Mouse (Mus musculus): ENCODE data around the gene Thbs3.
"Not testable (repeated sequence)": the region's sequence is repeated elsewhere in the genome, so short reads cannot be mapped to it uniquely, and the experiment has no call there.

The Thbs3 gene

GRCm38 (mm10) chr3:89195979-89196877 lies 18.8 kb upstream of the Thbs3 start:
- DNase-seq (ENCODE audit: low spot score): peak; percentile 63

- DNase-seq (ENCODE audit: low spot score): no peak
Observed at GRCm38 (mm10) chr3:89199839-89200238, 15.1 kb upstream of the Thbs3 start.

- DNase-seq (ENCODE audit: low spot score): peak; percentile 72
Observed at GRCm38 (mm10) chr3:89202253-89203141, 12.5 kb upstream of the Thbs3 start, which contains the start of gene Gba. Gene Gba, plus strand, starts transcription at chr3:89202928.

GRCm38 (mm10) chr3:89203142-89203514 lies 11.9 kb upstream of the Thbs3 start:
- DNase-seq (ENCODE audit: low spot score): no peak

- DNase-seq (ENCODE audit: low spot score): no peak
Observed at GRCm38 (mm10) chr3:89206079-89206478, 8.9 kb upstream of the Thbs3 start.

GRCm38 (mm10) chr3:89206695-89207094 lies 8.3 kb upstream of the Thbs3 start:
- DNase-seq (ENCODE audit: low spot score): no peak

- no peak for DNase-seq (ENCODE audit: low spot score)
Observed at GRCm38 (mm10) chr3:89208075-89208657, 6.8 kb upstream of the Thbs3 start.

GRCm38 (mm10) chr3:89208736-89209135 lies 6.2 kb upstream of the Thbs3 start:
- DNase-seq (ENCODE audit: low spot score): no peak

- DNase-seq (ENCODE audit: low spot score): no peak
Observed at GRCm38 (mm10) chr3:89209731-89210130, 5.2 kb upstream of the Thbs3 start.

- DNase-seq (ENCODE audit: low spot score): no peak
Observed at GRCm38 (mm10) chr3:89210162-89210561, 4.8 kb upstream of the Thbs3 start.

- DNase-seq (ENCODE audit: low spot score): no peak
Observed at GRCm38 (mm10) chr3:89210731-89211130, 4.2 kb upstream of the Thbs3 start.

GRCm38 (mm10) chr3:89213803-89214530 lies 1.0 kb upstream of the Thbs3 start:
- peak; percentile 83 for DNase-seq (ENCODE audit: low spot score)

GRCm38 (mm10) chr3:89215853-89216252 lies 873 bp downstream of the Thbs3 start:
- DNase-seq (ENCODE audit: low spot score): peak; percentile 68

GRCm38 (mm10) chr3:89216407-89216806 lies 1.4 kb downstream of the Thbs3 start:
- not testable (repeated sequence) for DNase-seq (ENCODE audit: low spot score)

GRCm38 (mm10) chr3:89218271-89218670 lies 3.3 kb downstream of the Thbs3 start:
- DNase-seq (ENCODE audit: low spot score): no peak

GRCm38 (mm10) chr3:89219546-89219945 lies 4.6 kb downstream of the Thbs3 start:
- no peak for DNase-seq (ENCODE audit: low spot score)

GRCm38 (mm10) chr3:89221167-89221566 lies 6.2 kb downstream of the Thbs3 start:
- DNase-seq (ENCODE audit: low spot score): no peak

- no peak for DNase-seq (ENCODE audit: low spot score)
Observed at GRCm38 (mm10) chr3:89224796-89225195, 9.8 kb downstream of the Thbs3 start.

- DNase-seq (ENCODE audit: low spot score): no peak
Observed at GRCm38 (mm10) chr3:89225321-89225815, 10.4 kb downstream of the Thbs3 start.

GRCm38 (mm10) chr3:89225918-89226317 lies 10.9 kb downstream of the Thbs3 start:
- no peak for DNase-seq (ENCODE audit: low spot score)

- no peak for DNase-seq (ENCODE audit: low spot score)
Observed at GRCm38 (mm10) chr3:89226361-89226760, 11.4 kb downstream of the Thbs3 start.

- DNase-seq (ENCODE audit: low spot score): no peak
Observed at GRCm38 (mm10) chr3:89226900-89227299, 11.9 kb downstream of the Thbs3 start, which contains the start of gene Mtx1. Gene Mtx1, minus strand, starts transcription at chr3:89227088.
